Mouse (Mus musculus) lung, postnatal 0 days (tissue): ENCODE data around the gene Drc1. TPM values are rescaled to one million over a fixed set of nuclear protein-coding genes. Genes with fewer than 3 reads are reported as not detected.

Experiments used
- ATAC-seq: fragments of 200-750 bp; cut with Nextera tagmentation; 2 replicates; pipeline ENCODE4 v1.8.0; 2017; ENCODE audit warnings: moderate library complexity
- DNase-seq: peaks from one replicate; pipeline ENCODE4 v3.0.0-alpha.2; 2016; ENCODE audit warnings: low spot score
- H3K27ac ChIP-seq: fragments of 300-500 bp; sonication (generic); 2 replicates; pipeline ENCODE4 v1.5.1; 2014; ENCODE audit warnings: antibody characterized with exemption, mild to moderate bottlenecking, low read length, mixed read lengths
- H3K27me3 ChIP-seq: fragments of 300-500 bp; sonication (generic); replicated peaks from 2 replicates; pipeline ENCODE4 v1.6.1; 2014; ENCODE audit warnings: low read length, mixed read lengths; ENCODE audit not compliant: insufficient read depth
- H3K36me3 ChIP-seq: fragments of 300-500 bp; sonication (generic); 2 replicates; pipeline ENCODE4 v1.6.1; 2014; ENCODE audit warnings: low read length, mixed read lengths; ENCODE audit not compliant: insufficient read depth
- H3K4me1 ChIP-seq: fragments of 300-500 bp; sonication (generic); 2 replicates; pipeline ENCODE4 v1.6.1; 2014; ENCODE audit warnings: antibody characterized with exemption, low read depth, low read length, mixed read lengths; ENCODE audit not compliant: insufficient read depth
- H3K4me2 ChIP-seq: fragments of 300-500 bp; sonication (generic); replicated peaks from 2 replicates; pipeline ENCODE4 v1.6.1; 2014; ENCODE audit warnings: low read depth, mild to moderate bottlenecking, low read length, moderate library complexity, mixed read lengths
- H3K4me3 ChIP-seq: fragments of 300-500 bp; sonication (generic); 2 replicates; pipeline ENCODE4 v1.5.1; 2014; ENCODE audit warnings: low read depth, low read length
- H3K9ac ChIP-seq: fragments of 300-500 bp; sonication (generic); replicated peaks from 2 replicates; pipeline ENCODE4 v1.6.1; 2014; ENCODE audit warnings: low read depth, mild to moderate bottlenecking
- H3K9me3 ChIP-seq: fragments of 300-500 bp; sonication (generic); 2 replicates; pipeline ENCODE4 v1.6.1; 2016; ENCODE audit warnings: low read length, mixed read lengths
- CTCF ChIP-seq: IDR thresholded peaks from 2 replicates; pipeline ENCODE4 v1.5.1; 2016; ENCODE audit warnings: antibody characterized with exemption, mild to moderate bottlenecking
- EP300 ChIP-seq: IDR thresholded peaks from 2 replicates; pipeline ENCODE4 v1.6.1; 2016; ENCODE audit warnings: antibody characterized with exemption, mild to moderate bottlenecking, control low read depth
- WGBS: fragments of 180-500 bp; shearing (Covaris S2); extraction: QIAGEN DNeasy Blood & Tissue Kit; methylation state at CpG from one replicate; pipeline ENCODE4 v1.1.7; 2014; 5-methylcytosine and 5-hydroxymethylcytosine counted together
- polyA plus RNA-seq: library from polyadenylated mRNA; unstranded; fragments of >200 nt; fragmentation: Nextera tagmentation; extraction: Ambion mirVana; gene quantifications from 2 replicates; pipeline ENCODE4 v1.2.1, GENCODE M21; 2015

Drc1 gene
- 6.5 and 8.4 TPM in 2 replicates for polyA plus RNA-seq

GRCm38 (mm10) chr5:30281291-30281732 is at the start of gene Drc1:
TSS of gene Drc1 (plus strand) at chr5:30281388.
- 7% methylated on average over 24 of the region's 26 CpGs for WGBS
- ATAC-seq (no peak), DNase-seq (peak; percentile 21)
- H3K4me3 ChIP-seq, result 0 out of 2 replicates have a peak within 1 kb of the TSS, but pooled peaks have one; percentile 5
- H3K27ac ChIP-seq, result no peak within 1 kb of the TSS
- no peaks in the 10 kb centered on the region for H3K4me1 ChIP-seq
- TF ChIP-seq CTCF, result no peak
- no peak for TF ChIP-seq EP300
- no peak within 1 kb of the TSS for H3K9ac ChIP-seq
- H3K27me3 ChIP-seq, result no peaks in the 10 kb centered on the region
- H3K4me2 ChIP-seq, result peak within 1 kb of the TSS; percentile 37
- no peaks in the 10 kb centered on the region for H3K9me3 ChIP-seq
- H3K36me3 ChIP-seq, result no peaks in the 10 kb centered on the region

DNA sequence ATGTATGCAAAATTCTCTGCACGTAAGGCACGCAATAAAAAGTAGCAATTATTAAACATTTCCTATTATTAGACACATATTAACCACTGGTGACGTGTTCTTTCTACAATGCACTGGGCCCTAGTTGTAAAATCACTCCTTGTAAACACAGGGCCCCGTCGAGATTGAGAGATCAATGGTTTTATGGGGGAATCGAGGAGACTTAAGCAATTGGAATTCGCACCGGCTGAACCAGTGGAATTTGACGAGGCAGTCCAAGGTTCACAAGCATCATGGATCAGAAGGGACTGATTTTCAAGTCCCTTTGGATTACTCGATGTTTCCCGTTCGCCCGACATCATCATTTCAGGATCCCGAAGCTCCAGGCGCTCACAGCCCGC is 49.3 kb upstream of the Drc1 start:
- no peak for ATAC-seq
- H3K4me2 ChIP-seq, result peak overlapping the region; percentile 92
- 37% methylated on average over 16 of the region's 16 CpGs for WGBS

GRCm38 (mm10) chr5:30232271-30232971 is 48.8 kb upstream of the Drc1 start, which contains the start of gene Selenoi:
TSS of gene Selenoi (plus strand) at chr5:30232581.
- TF ChIP-seq EP300, result no peak
- TF ChIP-seq CTCF, result peak; percentile 23
- no peaks in the 10 kb centered on the region for H3K27me3 ChIP-seq
- peak within 1 kb of the TSS; percentile 92 for H3K4me2 ChIP-seq
- H3K9me3 ChIP-seq, result no peaks in the 10 kb centered on the region
- peak; percentile 98 for DNase-seq
- no peaks in the 10 kb centered on the region for H3K4me1 ChIP-seq
- H3K4me3 ChIP-seq, result peak within 1 kb of the TSS; percentile 79
- peak within 1 kb of the TSS; percentile 81 for H3K27ac ChIP-seq
- 3% methylated on average over 71 of the region's 71 CpGs for WGBS
- peak within 1 kb of the TSS; percentile 48 for H3K9ac ChIP-seq
- peak; percentile 100 for ATAC-seq
- H3K36me3 ChIP-seq, result no peaks in the 10 kb centered on the region

More for the DNA sequence above, 49.3 kb upstream of the Drc1 start:
- Histone ChIP-seq H3K27me3 (no peaks in the 10 kb centered on the region), H3K36me3 (no peaks in the 10 kb centered on the region), H3K4me3 (peak overlapping the region; percentile 79), H3K9me3 (no peaks in the 10 kb centered on the region), H3K4me1 (no peaks in the 10 kb centered on the region), H3K27ac (peak overlapping the region; percentile 57), H3K9ac (peak overlapping the region; percentile 34; the same call in 1 of the 2 replicates)
- DNase-seq, result no peak
- TF ChIP-seq EP300 (no peak), CTCF (no peak)

DNA sequence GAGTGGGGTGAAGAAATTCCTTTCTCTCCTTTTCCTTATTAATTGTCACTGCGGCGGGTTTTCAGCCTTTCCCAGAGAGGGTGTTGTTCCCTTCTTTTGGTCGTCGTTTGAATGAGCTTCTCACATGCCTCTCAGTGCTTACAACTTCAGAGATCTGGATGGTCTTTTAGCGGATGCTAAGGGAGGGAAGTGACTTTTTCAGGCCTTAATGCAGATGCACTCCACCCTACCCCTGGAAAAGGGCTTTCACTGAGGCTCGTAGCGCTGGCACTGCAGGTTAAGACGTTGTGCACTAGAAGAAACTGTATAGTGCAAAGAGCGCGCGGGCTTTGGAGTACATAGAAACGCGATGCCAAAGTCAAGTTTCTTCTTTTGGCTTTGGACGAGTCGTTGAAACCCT is 48.1 kb upstream of the Drc1 start:
- TF ChIP-seq EP300 (no peak), CTCF (no peak)
- Histone ChIP-seq H3K27ac (peak overlapping the region; percentile 81), H3K4me3 (peak overlapping the region; percentile 79), H3K9ac (peak overlapping the region; percentile 48), H3K4me2 (peak overlapping the region; percentile 92), H3K4me1 (no peaks in the 10 kb centered on the region), H3K27me3 (no peaks in the 10 kb centered on the region), H3K9me3 (no peaks in the 10 kb centered on the region), H3K36me3 (no peaks in the 10 kb centered on the region)
- DNase-seq, result peak; percentile 19
- no peak for ATAC-seq
- 2% methylated on average over 15 of the region's 15 CpGs for WGBS

- TF ChIP-seq EP300 (no peak), CTCF (no peak)
- Histone ChIP-seq H3K27me3 (no peaks in the 10 kb centered on the region), H3K9me3 (no peaks in the 10 kb centered on the region), H3K36me3 (no peaks in the 10 kb centered on the region), H3K4me3 (no peak overlapping the region), H3K9ac (no peak overlapping the region), H3K4me1 (no peaks in the 10 kb centered on the region), H3K27ac (no peak overlapping the region), H3K4me2 (no peak overlapping the region)
- no peak for ATAC-seq
- 28% methylated on average over 8 of the region's 8 CpGs for WGBS
- DNase-seq, result peak; percentile 34
These were observed 47.2 kb upstream of the Drc1 start for GRCm38 (mm10) chr5:30233979-30234378.

DNA sequence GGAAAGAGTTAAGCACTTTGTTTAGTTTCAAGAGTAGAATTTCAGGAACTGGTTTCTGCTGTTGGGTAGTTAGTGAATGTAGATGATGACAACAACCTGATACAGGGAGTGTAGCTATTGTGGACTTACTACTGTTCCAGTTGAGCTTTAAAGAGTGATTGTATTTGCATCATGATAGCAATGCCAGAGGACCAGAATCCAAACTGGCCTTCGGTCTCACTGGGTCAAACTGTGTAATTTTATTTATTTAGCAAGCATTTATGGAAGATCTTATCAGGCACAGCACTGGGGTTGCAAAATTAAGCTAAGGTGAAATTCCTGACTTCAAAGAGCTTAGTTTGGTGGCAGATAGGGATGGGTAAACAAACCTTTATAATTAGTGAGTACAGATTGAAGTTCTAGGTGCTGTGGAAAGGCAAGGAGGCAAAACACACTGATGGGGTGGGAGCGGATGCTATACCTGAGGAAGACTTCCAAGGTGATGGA is 45.5 kb upstream of the Drc1 start:
- H3K4me1 ChIP-seq, result no peaks in the 10 kb centered on the region
- no peaks in the 10 kb centered on the region for H3K36me3 ChIP-seq
- TF ChIP-seq EP300 (no peak), CTCF (no peak)
- H3K27me3 ChIP-seq, result no peaks in the 10 kb centered on the region
- H3K4me3 ChIP-seq, result no peak overlapping the region
- H3K9me3 ChIP-seq, result no peaks in the 10 kb centered on the region
- ATAC-seq, result no peak
- H3K9ac ChIP-seq, result no peak overlapping the region
- no peak overlapping the region for H3K27ac ChIP-seq
- 76% methylated on average over 2 of the region's 2 CpGs for WGBS
- DNase-seq, result no peak
- no peak overlapping the region for H3K4me2 ChIP-seq
